Mouse (Mus musculus): ENCODE data around the gene Bmp8a. TPM values are rescaled to one million over a fixed set of nuclear protein-coding genes. Genes with fewer than 3 reads are reported as not detected.
A peak's percentile ranks its signal among the peaks of the same experiment; 100 is the strongest.

Bmp8a gene
- polyA plus RNA-seq, 1 experiment from 2014 or later = 0.45 TPM

GRCm38 (mm10) chr4:123363555-123363954 is 20.5 kb upstream of the Bmp8a start:
- Histone ChIP-seq H3K4me1 (ENCODE audit: control insufficient read depth, insufficient read depth, low read length) (no peaks in the 10 kb centered on the region), H3K4me2 (ENCODE audit: low read depth) (no peak overlapping the region), H3K4me3 (ENCODE audit: low read depth, low read length) (no peak overlapping the region), H3K9ac (ENCODE audit: low read length) (no peak overlapping the region), H3K36me3 (ENCODE audit: control insufficient read depth, insufficient read depth, low read length) (peaks cover 8% of the 10 kb centered on the region; the same call in 1 of the 2 replicates), H3K27ac (ENCODE audit: low read depth, low read length) (no peak overlapping the region), H3K27me3 (ENCODE audit: control insufficient read depth, insufficient read depth, low read length) (no peaks in the 10 kb centered on the region), H3K9me3 (ENCODE audit: control insufficient read depth, low read length) (no peaks in the 10 kb centered on the region)
- ATAC-seq (ENCODE audit: insufficient read depth, low FRiP score, low TSS enrichment) (no peak), DNase-seq (ENCODE audit: low spot score) (no peak)
- WGBS = 95% methylated on average over 4 of the region's 4 CpGs

- Histone ChIP-seq H3K4me2 (ENCODE audit: low read depth) (no peak overlapping the region), H3K27me3 (ENCODE audit: control insufficient read depth, insufficient read depth, low read length) (no peaks in the 10 kb centered on the region), H3K9ac (ENCODE audit: low read length) (no peak overlapping the region), H3K9me3 (ENCODE audit: control insufficient read depth, low read length) (no peaks in the 10 kb centered on the region), H3K36me3 (ENCODE audit: control insufficient read depth, insufficient read depth, low read length) (peaks cover 5% of the 10 kb centered on the region; the same call in 1 of the 2 replicates), H3K27ac (ENCODE audit: low read depth, low read length) (no peak overlapping the region), H3K4me3 (ENCODE audit: low read depth, low read length) (no peak overlapping the region), H3K4me1 (ENCODE audit: control insufficient read depth, insufficient read depth, low read length) (no peaks in the 10 kb centered on the region)
- ATAC-seq (ENCODE audit: insufficient read depth, low FRiP score, low TSS enrichment) (no peak), DNase-seq (ENCODE audit: low spot score) (no peak)
- WGBS = 94% methylated on average over 12 of the region's 12 CpGs
These were observed 17.7 kb upstream of the Bmp8a start for GRCm38 (mm10) chr4:123360771-123361170.

- Histone ChIP-seq H3K4me1 (ENCODE audit: control insufficient read depth, insufficient read depth, low read length) (no peaks in the 10 kb centered on the region), H3K27ac (ENCODE audit: low read depth, low read length) (no peak overlapping the region), H3K27me3 (ENCODE audit: control insufficient read depth, insufficient read depth, low read length) (no peaks in the 10 kb centered on the region), H3K4me3 (ENCODE audit: low read depth, low read length) (no peak overlapping the region), H3K9ac (ENCODE audit: low read length) (no peak overlapping the region), H3K9me3 (ENCODE audit: control insufficient read depth, low read length) (no peaks in the 10 kb centered on the region), H3K36me3 (ENCODE audit: control insufficient read depth, insufficient read depth, low read length) (peaks cover 13% of the 10 kb centered on the region), H3K4me2 (ENCODE audit: low read depth) (no peak overlapping the region)
- WGBS = 94% methylated on average over 7 of the region's 7 CpGs
- ATAC-seq (ENCODE audit: insufficient read depth, low FRiP score, low TSS enrichment) (no peak), DNase-seq (ENCODE audit: low spot score) (no peak)
These were observed 15.6 kb upstream of the Bmp8a start for GRCm38 (mm10) chr4:123358613-123359012.

GRCm38 (mm10) chr4:123355941-123356340 is 12.9 kb upstream of the Bmp8a start:
- Histone ChIP-seq H3K36me3 (ENCODE audit: control insufficient read depth, insufficient read depth, low read length) (peaks cover 23% of the 10 kb centered on the region), H3K4me1 (ENCODE audit: control insufficient read depth, insufficient read depth, low read length) (no peaks in the 10 kb centered on the region), H3K27ac (ENCODE audit: low read depth, low read length) (no peak overlapping the region), H3K4me2 (ENCODE audit: low read depth) (no peak overlapping the region), H3K9me3 (ENCODE audit: control insufficient read depth, low read length) (no peaks in the 10 kb centered on the region), H3K4me3 (ENCODE audit: low read depth, low read length) (no peak overlapping the region), H3K27me3 (ENCODE audit: control insufficient read depth, insufficient read depth, low read length) (no peaks in the 10 kb centered on the region), H3K9ac (ENCODE audit: low read length) (no peak overlapping the region)
- DNase-seq (ENCODE audit: low spot score) = no peak
- no peak for ATAC-seq (ENCODE audit: insufficient read depth, low FRiP score, low TSS enrichment)
- WGBS = 93% methylated on average over 8 of the region's 8 CpGs

GRCm38 (mm10) chr4:123353271-123353877 is 10.3 kb upstream of the Bmp8a start:
- WGBS = 90% methylated on average over 10 of the region's 10 CpGs
- ATAC-seq (ENCODE audit: insufficient read depth, low FRiP score, low TSS enrichment) = no peak
- H3K36me3 ChIP-seq (ENCODE audit: control insufficient read depth, insufficient read depth, low read length) = peaks cover 21% of the 10 kb centered on the region

GRCm38 (mm10) chr4:123343471-123343789 is 378 bp upstream of the Bmp8a start:
- H3K9ac ChIP-seq (ENCODE audit: low read length) = no peak overlapping the region
- ATAC-seq (ENCODE audit: insufficient read depth, low FRiP score, low TSS enrichment) = no peak
- peak overlapping the region; percentile 49 for H3K4me3 ChIP-seq (ENCODE audit: low read depth, low read length)
- H3K27ac ChIP-seq (ENCODE audit: low read depth, low read length) = no peak overlapping the region
- peaks cover 40% of the 10 kb centered on the region for H3K27me3 ChIP-seq (ENCODE audit: control insufficient read depth, insufficient read depth, low read length)
- peak overlapping the region; percentile 92 for H3K4me2 ChIP-seq (ENCODE audit: low read depth)
- H3K9me3 ChIP-seq (ENCODE audit: control insufficient read depth, low read length) = no peaks in the 10 kb centered on the region
- peaks cover 6% of the 10 kb centered on the region; the same call in 1 of the 2 replicates for H3K4me1 ChIP-seq (ENCODE audit: control insufficient read depth, insufficient read depth, low read length)
- DNase-seq (ENCODE audit: low spot score) = no peak
- WGBS = 5% methylated on average over 6 of the region's 6 CpGs
- H3K36me3 ChIP-seq (ENCODE audit: control insufficient read depth, insufficient read depth, low read length) = no peaks in the 10 kb centered on the region

More at GRCm38 (mm10) chr4:123353271-123353877, 10.3 kb upstream of the Bmp8a start:
- no peaks in the 10 kb centered on the region for H3K27me3 ChIP-seq (ENCODE audit: control insufficient read depth, insufficient read depth, low read length)
- H3K9me3 ChIP-seq (ENCODE audit: control insufficient read depth, low read length) = no peaks in the 10 kb centered on the region
- no peak for DNase-seq (ENCODE audit: low spot score)
- no peak overlapping the region for H3K4me2 ChIP-seq (ENCODE audit: low read depth)
- no peak overlapping the region for H3K4me3 ChIP-seq (ENCODE audit: low read depth, low read length)
- no peak overlapping the region for H3K27ac ChIP-seq (ENCODE audit: low read depth, low read length)
- H3K9ac ChIP-seq (ENCODE audit: low read length) = no peak overlapping the region
- no peaks in the 10 kb centered on the region for H3K4me1 ChIP-seq (ENCODE audit: control insufficient read depth, insufficient read depth, low read length)

- Histone ChIP-seq H3K4me3 (ENCODE audit: low read depth, low read length) (peak overlapping the region; percentile 49), H3K36me3 (ENCODE audit: control insufficient read depth, insufficient read depth, low read length) (no peaks in the 10 kb centered on the region), H3K4me1 (ENCODE audit: control insufficient read depth, insufficient read depth, low read length) (peaks cover 6% of the 10 kb centered on the region; the same call in 1 of the 2 replicates), H3K4me2 (ENCODE audit: low read depth) (peak overlapping the region; percentile 92), H3K27me3 (ENCODE audit: control insufficient read depth, insufficient read depth, low read length) (peaks cover 40% of the 10 kb centered on the region), H3K9me3 (ENCODE audit: control insufficient read depth, low read length) (no peaks in the 10 kb centered on the region), H3K9ac (ENCODE audit: low read length) (peak overlapping the region; percentile 39; the same call in 1 of the 2 replicates), H3K27ac (ENCODE audit: low read depth, low read length) (no peak overlapping the region)
- WGBS = 2% methylated on average over 43 of the region's 43 CpGs
- peak; percentile 59 for ATAC-seq (ENCODE audit: insufficient read depth, low FRiP score, low TSS enrichment)
- DNase-seq (ENCODE audit: low spot score) = no peak
These were observed 886 bp downstream of the Bmp8a start for GRCm38 (mm10) chr4:123342091-123342641.

- ATAC-seq (ENCODE audit: insufficient read depth, low FRiP score, low TSS enrichment) = no peak
- H3K4me2 ChIP-seq (ENCODE audit: low read depth) = no peak overlapping the region
- no peak for DNase-seq (ENCODE audit: low spot score)
These were observed 2.8 kb downstream of the Bmp8a start for GRCm38 (mm10) chr4:123340232-123340631.

GRCm38 (mm10) chr4:123337693-123338092 is 5.4 kb downstream of the Bmp8a start:
- Histone ChIP-seq H3K27ac (ENCODE audit: low read depth, low read length) (no peak overlapping the region), H3K9me3 (ENCODE audit: control insufficient read depth, low read length) (no peaks in the 10 kb centered on the region), H3K27me3 (ENCODE audit: control insufficient read depth, insufficient read depth, low read length) (peaks cover 25% of the 10 kb centered on the region), H3K4me1 (ENCODE audit: control insufficient read depth, insufficient read depth, low read length) (peaks cover 3% of the 10 kb centered on the region; the same call in 1 of the 2 replicates), H3K9ac (ENCODE audit: low read length) (no peak overlapping the region), H3K4me2 (ENCODE audit: low read depth) (no peak overlapping the region), H3K36me3 (ENCODE audit: control insufficient read depth, insufficient read depth, low read length) (no peaks in the 10 kb centered on the region), H3K4me3 (ENCODE audit: low read depth, low read length) (no peak overlapping the region)
- DNase-seq (ENCODE audit: low spot score) = no peak
- ATAC-seq (ENCODE audit: insufficient read depth, low FRiP score, low TSS enrichment) = no peak
- WGBS = 72% methylated on average over 4 of the region's 4 CpGs

More at GRCm38 (mm10) chr4:123340232-123340631, 2.8 kb downstream of the Bmp8a start:
- no peak overlapping the region for H3K27ac ChIP-seq (ENCODE audit: low read depth, low read length)
- H3K36me3 ChIP-seq (ENCODE audit: control insufficient read depth, insufficient read depth, low read length) = no peaks in the 10 kb centered on the region
- no peak overlapping the region for H3K4me3 ChIP-seq (ENCODE audit: low read depth, low read length)
- WGBS = 79% methylated on average over 5 of the region's 5 CpGs
- H3K9ac ChIP-seq (ENCODE audit: low read length) = no peak overlapping the region
- peaks cover 6% of the 10 kb centered on the region; the same call in 1 of the 2 replicates for H3K4me1 ChIP-seq (ENCODE audit: control insufficient read depth, insufficient read depth, low read length)
- peaks cover 40% of the 10 kb centered on the region for H3K27me3 ChIP-seq (ENCODE audit: control insufficient read depth, insufficient read depth, low read length)
- no peaks in the 10 kb centered on the region for H3K9me3 ChIP-seq (ENCODE audit: control insufficient read depth, low read length)

Measured in neural tube, embryonic 11.5 days (tissue).